Mouse (Mus musculus) liver, adult 2 months (tissue): ENCODE measurements around the gene Impdh1.

ENCODE experiments used
- CTCF ChIP-seq: fragments of 200-500 bp; IDR thresholded peaks from 2 replicates; pipeline ENCODE4 v1.5.1; 2011; ENCODE audit warnings: low read depth, low read length, control low read depth
- POLR2A ChIP-seq: fragments of 200-500 bp; IDR thresholded peaks from 2 replicates; pipeline ENCODE4 v1.6.1; 2011; ENCODE audit warnings: low read length, control low read depth; ENCODE audit not compliant: insufficient read depth; ENCODE audit errors: extremely low read depth

- no peak for TF ChIP-seq POLR2A
- TF ChIP-seq CTCF = no peak
Measured at GRCm38 (mm10) chr6:29160786-29161185, 55.4 kb downstream of the Impdh1 start.
